Mouse (Mus musculus) myocyte (in vitro differentiated cells): ENCODE data around the gene Tmem181a.
"Not testable (repeated sequence)": the region's sequence is repeated elsewhere in the genome, so short reads cannot be mapped to it uniquely, and the experiment has no call there.

Experiments
- E2F4 ChIP-seq: IDR thresholded peaks from one replicate; pipeline ENCODE4 v1.6.1; 2011; ENCODE audit warnings: mild to moderate bottlenecking, control low read depth, moderate library complexity; ENCODE audit not compliant: insufficient read depth
- MAX ChIP-seq: IDR thresholded peaks from one replicate; pipeline ENCODE4 v1.6.1; 2011; ENCODE audit warnings: low read depth, mild to moderate bottlenecking, control low read depth
- MYOD1 ChIP-seq, 3 experiments: IDR thresholded peaks; one replicate each; pipeline ENCODE4 v1.6.1; 2011; ENCODE audit warnings: control low read depth in 2 of 3, low read depth in 2 of 3, mild to moderate bottlenecking in 2 of 3, moderate library complexity in 1 of 3; ENCODE audit not compliant: insufficient read length in 2 of 3, control insufficient read depth in 1 of 3
- MYOG ChIP-seq, 3 experiments: IDR thresholded peaks; one replicate each; pipeline ENCODE4 v1.6.1; 2011; ENCODE audit warnings: control low read depth in 2 of 3, low read depth in 2 of 3, mild to moderate bottlenecking in 2 of 3; ENCODE audit not compliant: insufficient read length in 2 of 3, control insufficient read depth in 1 of 3, insufficient read depth in 1 of 3
- POLR2A ChIP-seq: IDR thresholded peaks from one replicate; pipeline ENCODE4 v1.6.1; 2011; ENCODE audit warnings: low read depth, mild to moderate bottlenecking, control low read depth, moderate library complexity; ENCODE audit not compliant: insufficient read length
- SRF ChIP-seq: IDR thresholded peaks from one replicate; pipeline ENCODE4 v1.6.1; 2011; ENCODE audit warnings: low read depth; ENCODE audit not compliant: control insufficient read depth, insufficient read length

- TF ChIP-seq POLR2A; MYOG (IDR thresholded peaks at IDR 0.05; ENCODE audit: control insufficient read depth in 1 of 3, insufficient read depth in 1 of 3, insufficient read length in 2 of 3, low read depth in 2 of 3); E2F4; MYOD1 (IDR thresholded peaks at IDR 0.05; ENCODE audit: control insufficient read depth in 1 of 3, insufficient read length in 2 of 3, low read depth in 2 of 3); MAX; SRF: not testable (repeated sequence)
These were observed 72.3 kb downstream of the Tmem181a start for GRCm38 (mm10) chr17:6328997-6329396.
